Comparison of ENCODE assay signal across 25 mouse cellular contexts in genomic region chr11:77006616-77007015, GRCm38 (mm10). TPM values are rescaled to one million over a fixed set of nuclear protein-coding genes. Genes with fewer than 3 reads are reported as not detected.
DNase-seq lines count a peak whose midpoint lies in the region; ATAC-seq lines count a peak whose summit lies in the region.
"Had no signal": no experiment of that assay in that cellular context is flagged by ENCODE, and none has a peak within 500 bp of the region (broad histone marks: within the 10 kb centered on the region; RNA-seq: fewer than 3 reads in every experiment).

No protein-coding gene starts in this region.

- 60% methylated on average over 6 of the region's 6 CpGs for WGBS in midbrain, embryonic 16.5 days
- WGBS in midbrain, embryonic 11.5 days: 56% methylated on average over 6 of the region's 6 CpGs

- no peaks in the 10 kb centered on the region for H3K4me1 ChIP-seq in midbrain, embryonic 16.5 days (ENCODE audit: control insufficient read depth, insufficient read depth, low read length)
- no peaks in the 10 kb centered on the region for H3K4me1 ChIP-seq in midbrain, embryonic 11.5 days (ENCODE audit: control insufficient read depth, insufficient read depth, low read length)
- H3K4me1 ChIP-seq: hindbrain, embryonic 10.5 days; hindbrain, embryonic 15.5 days; midbrain, embryonic 15.5 days had no signal

- ATAC-seq in midbrain, embryonic 16.5 days: no peak
- no peak for ATAC-seq in midbrain, embryonic 11.5 days (ENCODE audit: low FRiP score)
- ATAC-seq: forebrain, embryonic 14.5 days; lung, postnatal 0 days; midbrain, embryonic 15.5 days; Patski had no signal

- no peak overlapping the region for H3K4me3 ChIP-seq in midbrain, embryonic 16.5 days (ENCODE audit: low read depth, low read length)
- no peak overlapping the region for H3K4me3 ChIP-seq in midbrain, embryonic 11.5 days (ENCODE audit: low read depth, low read length)
- H3K4me3 ChIP-seq: hindbrain, embryonic 10.5 days; hindbrain, embryonic 15.5 days; kidney, embryonic 15.5 days; limb, embryonic 15.5 days; liver, embryonic 13.5 days; midbrain, embryonic 15.5 days had no signal

- no peak overlapping the region for H3K27ac ChIP-seq in midbrain, embryonic 16.5 days (ENCODE audit: low read length)
- H3K27ac ChIP-seq in midbrain, embryonic 11.5 days (ENCODE audit: low read depth, low read length): no peak overlapping the region
- H3K27ac ChIP-seq: hindbrain, embryonic 10.5 days; hindbrain, embryonic 15.5 days; kidney, embryonic 15.5 days; limb, embryonic 15.5 days; liver, embryonic 13.5 days; midbrain, embryonic 15.5 days had no signal

- no peak overlapping the region for H3K4me2 ChIP-seq in midbrain, embryonic 16.5 days (ENCODE audit: low read length)
- H3K4me2 ChIP-seq in midbrain, embryonic 11.5 days: no peak overlapping the region
- H3K4me2 ChIP-seq: hindbrain, embryonic 15.5 days; kidney, embryonic 15.5 days; limb, embryonic 15.5 days; liver, embryonic 13.5 days; midbrain, embryonic 15.5 days had no signal

- DNase-seq in cerebellum, adult 18-20 months: peak; percentile 5 to 20
- no peak for DNase-seq in cerebellum, adult 11 months
- DNase-seq in cerebellum, postnatal 25 days: peak; percentile 40 to 55
- DNase-seq in cerebellum, adult 9-10 months: no peak
- no peak for DNase-seq in midbrain, embryonic 11.5 days (ENCODE audit: low spot score, missing footprints)
- DNase-seq in ovary, postnatal 10 days (ENCODE audit: low spot score): no peak
- DNase-seq: adrenal gland, postnatal 10 days; gastrocnemius, postnatal 14 days; heart, postnatal 14 days; kidney, adult 18-20 months; kidney, postnatal 25 days; liver, embryonic 13.5 days; lung, adult 18-20 months; lung, postnatal 4 days; right cerebral cortex, postnatal 4 days; thymus, postnatal 14 days had no signal

- no peaks in the 10 kb centered on the region for H3K9me3 ChIP-seq in midbrain, embryonic 16.5 days (replicated peaks; ENCODE audit: control insufficient read depth, low read length, poor library complexity, severe bottlenecking)
- H3K9me3 ChIP-seq in midbrain, embryonic 11.5 days (ENCODE audit: control insufficient read depth, low read length): no peaks in the 10 kb centered on the region
- H3K9me3 ChIP-seq: hindbrain, embryonic 10.5 days; hindbrain, embryonic 15.5 days; kidney, embryonic 15.5 days; limb, embryonic 15.5 days; liver, embryonic 13.5 days; midbrain, embryonic 15.5 days had no signal

- H3K9ac ChIP-seq in midbrain, embryonic 16.5 days (ENCODE audit: low read depth, low read length): 0 out of 2 replicates have a peak overlapping the region, but pooled peaks have one; percentile 6
- no peak overlapping the region for H3K9ac ChIP-seq in midbrain, embryonic 11.5 days (ENCODE audit: low read length)
- H3K9ac ChIP-seq: hindbrain, embryonic 15.5 days; kidney, embryonic 15.5 days; limb, embryonic 15.5 days; liver, embryonic 13.5 days; midbrain, embryonic 15.5 days had no signal

- no peaks in the 10 kb centered on the region for H3K36me3 ChIP-seq in midbrain, embryonic 16.5 days (ENCODE audit: control insufficient read depth, insufficient read depth, low read length)
- H3K36me3 ChIP-seq in midbrain, embryonic 11.5 days (ENCODE audit: control insufficient read depth, insufficient read depth, low read length): no peaks in the 10 kb centered on the region
- H3K36me3 ChIP-seq: hindbrain, embryonic 10.5 days; hindbrain, embryonic 15.5 days; kidney, embryonic 15.5 days; limb, embryonic 15.5 days; liver, embryonic 13.5 days; midbrain, embryonic 15.5 days had no signal

- H3K27me3 ChIP-seq in midbrain, embryonic 16.5 days (ENCODE audit: control insufficient read depth, insufficient read depth, low read depth, low read length): 0 out of 2 replicates have a peak, but pooled peaks cover under 1% of the 10 kb centered on the region
- no peaks in the 10 kb centered on the region for H3K27me3 ChIP-seq in midbrain, embryonic 11.5 days (ENCODE audit: control insufficient read depth, insufficient read depth, low read length)
- H3K27me3 ChIP-seq: Patski had no signal

RNA-seq across cellular contexts. Expression of gene Slc6a4, which starts 8.2 kb away (rescaled TPM):
- polyA plus RNA-seq in midbrain, embryonic 16.5 days (2015; fragmentation: Nextera tagmentation; extraction: Ambion mirVana): 7.8 and 10.9 TPM in 2 replicates
- 0.57 TPM in 2 replicates for polyA plus RNA-seq in midbrain, embryonic 11.5 days (2014; fragmentation: Nextera tagmentation; extraction: Ambion mirVana)

Comparison
In these comparisons a context has a peak if more than half of its experiments do, and no peak if none do; other contexts are left out.
1. DNase-seq: peak in cerebellum, adult 18-20 months (2 of 2) and cerebellum, postnatal 25 days (2 of 2); none in cerebellum, adult 11 months (single experiment), cerebellum, adult 9-10 months (single experiment), midbrain, embryonic 11.5 days (single experiment) and ovary, postnatal 10 days (single experiment).